Mouse (Mus musculus) gastrocnemius, adult 2 months (tissue): ENCODE measurements around the gene Tnfsf11. TPM values are rescaled to one million over a fixed set of nuclear protein-coding genes. Genes with fewer than 3 reads are reported as not detected.

Experiments
- DNase-seq: peaks from one replicate; pipeline ENCODE4 v3.0.0; 2022
- H3K27ac ChIP-seq: fragments of 200-600 bp; 2 replicates; pipeline ENCODE4 v1.8.1; 2022; ENCODE audit warnings: mild to moderate bottlenecking
- H3K4me3 ChIP-seq: fragments of 200-600 bp; 2 replicates; pipeline ENCODE4 v1.8.1; 2022; ENCODE audit warnings: mild to moderate bottlenecking, moderate library complexity
- CTCF ChIP-seq: fragments of 200-600 bp; IDR thresholded peaks from 2 replicates; pipeline ENCODE4 v1.8.1; 2022; ENCODE audit warnings: antibody characterized with exemption, mild to moderate bottlenecking, moderate library complexity
- intact Hi-C: fragments of 180-260 bp; cut with DNase I; formaldehyde crosslinking; loops from one replicate; pipeline ENCODE4 v1.15.1; 2025
- microRNA-seq: library from miRNA; unstranded; fragments of <30 nt; microRNA quantifications from one replicate; pipeline ENCODE4 v1.2.0, GENCODE M21; 2021
- total RNA-seq, 2 experiments: library from RNA; stranded (reverse); gene quantifications; 2 replicates each; pipeline ENCODE4 v1.2.3; 2021

The Tnfsf11 gene
- total RNA-seq, 2 experiments from 2014 or later: not detected

GRCm38 (mm10) chr14:78274851-78275250, 33.0 kb downstream of the Tnfsf11 start:
- TF ChIP-seq CTCF: no peak
- Histone ChIP-seq H3K4me3 (no peak overlapping the region), H3K27ac (no peak overlapping the region)
- no peak for DNase-seq
- intact Hi-C loops: no loop called here

DNA sequence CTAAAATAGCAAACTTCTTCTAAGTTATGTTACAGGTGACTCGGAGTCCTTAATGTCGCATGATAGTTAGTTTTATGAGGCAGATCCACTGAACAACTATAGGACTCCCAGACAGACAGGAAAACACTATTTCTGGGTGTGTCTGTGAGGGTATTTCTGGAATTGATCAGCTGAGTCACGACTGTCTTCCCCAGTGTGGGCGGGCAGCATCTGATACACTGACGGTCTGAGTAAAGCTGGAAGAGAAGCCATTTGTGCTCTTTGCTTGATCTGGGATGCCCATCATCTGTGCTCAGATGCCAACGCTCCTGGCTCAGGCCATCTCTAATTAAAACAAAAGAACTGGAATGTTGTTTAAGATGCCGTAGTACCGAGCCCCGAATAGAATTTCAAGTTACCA, 33.7 kb downstream of the Tnfsf11 start:
- no peak overlapping the region for H3K4me3 ChIP-seq
- H3K27ac ChIP-seq: no peak overlapping the region
- no peak for DNase-seq
- intact Hi-C loops: no loop called here
- TF ChIP-seq CTCF: no peak

DNA sequence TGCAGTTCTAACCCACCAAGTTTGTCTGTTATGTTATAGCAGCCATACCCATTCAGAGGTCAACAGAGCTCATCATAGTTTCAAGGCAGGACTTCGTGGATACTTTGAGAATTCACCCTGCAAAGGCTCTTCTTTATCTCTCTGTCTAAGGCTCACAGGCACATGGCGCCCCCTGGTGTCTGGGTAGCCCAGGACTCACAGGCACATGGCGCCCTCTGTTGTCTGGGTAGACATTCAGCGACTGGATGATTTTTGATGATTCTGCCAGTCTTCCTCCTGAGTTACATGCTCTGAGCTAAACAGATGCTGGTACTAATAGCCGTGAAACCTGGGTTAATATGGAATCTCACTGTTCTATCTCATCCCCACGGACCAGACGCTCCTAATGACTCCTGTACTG, 34.3 kb downstream of the Tnfsf11 start:
- intact Hi-C loops: no loop called here
- no peak overlapping the region for H3K4me3 ChIP-seq
- peak; percentile 29 for DNase-seq
- H3K27ac ChIP-seq: no peak overlapping the region
- peak; percentile 60 for TF ChIP-seq CTCF

- DNase-seq: no peak
- intact Hi-C loops: no loop called here
- TF ChIP-seq CTCF: no peak
- H3K4me3 ChIP-seq: no peak overlapping the region
- H3K27ac ChIP-seq: no peak overlapping the region
These were observed 43.0 kb downstream of the Tnfsf11 start for GRCm38 (mm10) chr14:78264876-78265275.

- no peak overlapping the region for H3K4me3 ChIP-seq
- DNase-seq: no peak
- no peak for TF ChIP-seq CTCF
- no peak overlapping the region for H3K27ac ChIP-seq
- intact Hi-C loops: no loop called here
These were observed 45.2 kb downstream of the Tnfsf11 start for GRCm38 (mm10) chr14:78262596-78262995.

DNA sequence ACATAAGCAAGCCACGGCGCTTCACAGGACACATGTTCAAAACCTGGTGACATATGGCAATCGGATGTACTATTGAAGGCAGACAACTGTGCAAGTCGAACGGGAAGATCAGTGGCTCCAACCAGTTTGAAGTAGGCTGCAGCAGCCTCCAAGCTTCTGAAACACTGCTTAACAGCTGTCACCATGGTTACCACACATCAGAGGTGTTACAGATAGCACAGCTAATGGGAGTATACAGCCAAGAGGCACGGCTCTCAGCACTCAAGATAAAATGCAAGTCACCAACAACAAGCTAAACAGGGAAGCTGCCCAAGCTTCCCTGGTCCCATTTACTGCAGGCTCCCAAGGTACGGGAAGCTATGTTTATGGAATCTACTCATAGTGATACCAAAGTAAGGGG, 46.6 kb downstream of the Tnfsf11 start:
- H3K4me3 ChIP-seq: no peak overlapping the region
- TF ChIP-seq CTCF: no peak
- intact Hi-C loops: no loop called here
- H3K27ac ChIP-seq: no peak overlapping the region
- no peak for DNase-seq

- intact Hi-C loops: no loop called here
- no peak for TF ChIP-seq CTCF
- H3K4me3 ChIP-seq: no peak overlapping the region
These were observed 53.8 kb downstream of the Tnfsf11 start for GRCm38 (mm10) chr14:78254017-78254416.

GRCm38 (mm10) chr14:78246601-78247000, 61.2 kb downstream of the Tnfsf11 start:
- intact Hi-C loops: no loop called here
- no peak for DNase-seq
- Histone ChIP-seq H3K4me3 (no peak overlapping the region), H3K27ac (no peak overlapping the region)
- no peak for TF ChIP-seq CTCF

More at GRCm38 (mm10) chr14:78254017-78254416, 53.8 kb downstream of the Tnfsf11 start:
- DNase-seq: no peak
- no peak overlapping the region for H3K27ac ChIP-seq

- H3K4me3 ChIP-seq: no peak overlapping the region
- H3K27ac ChIP-seq: no peak overlapping the region
- no peak for DNase-seq
- TF ChIP-seq CTCF: no peak
- intact Hi-C loops: no loop called here
These were observed 63.0 kb downstream of the Tnfsf11 start for GRCm38 (mm10) chr14:78244811-78245210.

DNA sequence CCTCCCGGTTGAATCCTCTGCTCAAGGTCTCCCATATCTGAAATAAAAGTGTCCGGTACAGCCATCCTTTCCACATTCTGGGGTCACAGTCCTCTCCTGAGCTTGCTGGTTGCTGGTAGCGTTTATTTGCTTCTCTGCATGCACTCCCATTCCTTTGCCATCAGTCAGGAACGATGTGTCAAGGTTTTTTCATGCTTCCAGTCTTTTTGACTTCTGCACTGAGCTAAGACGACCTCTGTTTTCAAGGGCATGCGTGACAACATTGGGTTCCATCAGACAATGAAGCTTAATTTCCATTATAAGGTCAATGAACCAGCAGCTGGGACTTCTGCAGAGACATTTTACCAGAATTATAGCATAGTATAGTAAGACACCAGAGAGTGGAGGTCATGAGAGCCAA, 68.5 kb downstream of the Tnfsf11 start:
- Histone ChIP-seq H3K27ac (no peak overlapping the region), H3K4me3 (no peak overlapping the region)
- TF ChIP-seq CTCF: no peak
- DNase-seq: no peak
- intact Hi-C loops: no loop called here

GRCm38 (mm10) chr14:78237238-78237637, 70.6 kb downstream of the Tnfsf11 start:
- no peak overlapping the region for H3K27ac ChIP-seq
- no peak for TF ChIP-seq CTCF
- H3K4me3 ChIP-seq: no peak overlapping the region
- intact Hi-C loops: no loop called here
- DNase-seq: no peak

DNA sequence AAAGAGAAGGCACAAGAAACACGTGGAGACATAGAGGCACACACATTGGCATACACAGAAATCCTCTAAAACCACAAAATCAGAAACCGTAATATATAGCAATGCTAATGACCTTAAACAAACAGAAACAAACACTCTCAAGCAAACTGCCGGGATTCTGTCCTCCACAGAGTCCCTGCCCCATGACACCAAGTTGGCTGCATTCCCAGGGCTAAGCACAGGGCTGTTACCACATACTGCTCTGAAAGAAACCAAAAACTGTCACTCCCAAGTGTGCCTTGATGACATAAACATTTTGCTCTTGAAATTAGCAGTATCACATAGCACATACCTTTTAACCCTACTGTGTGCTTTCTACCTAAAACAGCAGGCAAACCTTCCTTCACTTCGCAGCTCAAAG, 71.7 kb downstream of the Tnfsf11 start:
- no peak for TF ChIP-seq CTCF
- no peak overlapping the region for H3K27ac ChIP-seq
- no peak overlapping the region for H3K4me3 ChIP-seq
- intact Hi-C loops: no loop called here
- DNase-seq: peak; percentile 25

- no peak overlapping the region for H3K27ac ChIP-seq
- intact Hi-C loops: no loop called here
- no peak for DNase-seq
- H3K4me3 ChIP-seq: no peak overlapping the region
- TF ChIP-seq CTCF: no peak
These were observed 72.5 kb downstream of the Tnfsf11 start for GRCm38 (mm10) chr14:78235296-78235695.

GRCm38 (mm10) chr14:78229012-78229411, 78.8 kb downstream of the Tnfsf11 start:
- DNase-seq: no peak
- no peak overlapping the region for H3K27ac ChIP-seq
- intact Hi-C loops: no loop called here
- no peak for TF ChIP-seq CTCF
- H3K4me3 ChIP-seq: no peak overlapping the region

Small RNA genes lying within 50 kb of the gene (microRNA-seq; reads per million reads assigned to microRNA genes)
- gene Gm23652: not detected

Other genes with a start within 250 kb of the Tnfsf11 start
- gene Fam216b, start 219.0 kb downstream of the Tnfsf11 start, total RNA-seq: not detected
- gene Akap11, start 228.8 kb upstream of the Tnfsf11 start, total RNA-seq: 10 to 100 TPM; 14.2 to 20.9 TPM